Mouse (Mus musculus) neural tube, embryonic 14.5 days (tissue): Measurements from ENCODE around the gene Cars. TPM values are rescaled to one million over a fixed set of nuclear protein-coding genes. Genes with fewer than 3 reads are reported as not detected.

Experiments used
- ATAC-seq: fragments of 200-750 bp; cut with Nextera tagmentation; 2 replicates; pipeline ENCODE4 v1.8.0; 2017; ENCODE audit warnings: low read depth, mild to moderate bottlenecking, moderate TSS enrichment, moderate library complexity
- H3K27ac ChIP-seq: fragments of 300-500 bp; sonication (generic); 2 replicates; pipeline ENCODE4 v1.5.1; 2014; ENCODE audit warnings: low read depth, mild to moderate bottlenecking, control low read depth, low read length, moderate library complexity, mixed read lengths
- H3K27me3 ChIP-seq: fragments of 300-500 bp; sonication (generic); 2 replicates; pipeline ENCODE4 v1.6.1; 2014; ENCODE audit warnings: low read length; ENCODE audit not compliant: control insufficient read depth, insufficient read depth
- H3K36me3 ChIP-seq: fragments of 300-500 bp; sonication (generic); 2 replicates; pipeline ENCODE4 v1.6.1; 2014; ENCODE audit warnings: low read length, mixed read lengths; ENCODE audit not compliant: control insufficient read depth, insufficient read depth
- H3K4me1 ChIP-seq: fragments of 300-500 bp; sonication (generic); 2 replicates; pipeline ENCODE4 v1.6.1; 2014; ENCODE audit warnings: low read length; ENCODE audit not compliant: control insufficient read depth, insufficient read depth
- H3K4me2 ChIP-seq: fragments of 300-500 bp; sonication (generic); 2 replicates; pipeline ENCODE4 v1.6.1; 2014; ENCODE audit warnings: mild to moderate bottlenecking, low read depth, low read length, control low read depth
- H3K4me3 ChIP-seq: fragments of 300-500 bp; sonication (generic); 2 replicates; pipeline ENCODE4 v1.5.1; 2014; ENCODE audit warnings: low read depth, low read length, control low read depth, mixed read lengths
- H3K9ac ChIP-seq: fragments of 300-500 bp; sonication (generic); replicated peaks from 2 replicates; pipeline ENCODE4 v1.6.1; 2014; ENCODE audit warnings: low read depth, mild to moderate bottlenecking, control low read depth, low read length, mixed read lengths
- H3K9me3 ChIP-seq: fragments of 300-500 bp; sonication (generic); 2 replicates; pipeline ENCODE4 v1.6.1; 2016; ENCODE audit warnings: low read length; ENCODE audit not compliant: control insufficient read depth
- WGBS: fragments of 180-500 bp; shearing (Covaris S2); extraction: QIAGEN DNeasy Blood & Tissue Kit; methylation state at CpG from one replicate; pipeline ENCODE4 v1.1.7; 2014; 5-methylcytosine and 5-hydroxymethylcytosine counted together
- microRNA-seq: library from miRNA; unstranded; fragments of <30 nt; microRNA quantifications from one replicate; pipeline ENCODE4, GENCODE M21; 2016
- polyA plus RNA-seq: library from polyadenylated mRNA; unstranded; fragments of >200 nt; fragmentation: Nextera tagmentation; extraction: Ambion mirVana; gene quantifications from 2 replicates; pipeline ENCODE4 v1.2.1, GENCODE M21; 2014

The Cars gene
- polyA plus RNA-seq, 1 experiment from 2014 or later = 65.0 TPM

GRCm38 (mm10) chr7:143511335-143511712, 88.6 kb downstream of the Cars start:
- Histone ChIP-seq H3K27ac (no peak overlapping the region), H3K9me3 (no peaks in the 10 kb centered on the region), H3K36me3 (peaks cover 30% of the 10 kb centered on the region), H3K4me3 (no peak overlapping the region), H3K27me3 (no peaks in the 10 kb centered on the region), H3K9ac (no peak overlapping the region), H3K4me1 (no peaks in the 10 kb centered on the region), H3K4me2 (no peak overlapping the region)
- ATAC-seq = no peak

GRCm38 (mm10) chr7:143510593-143511334, 89.1 kb downstream of the Cars start:
- 94% methylated on average over 3 of the region's 3 CpGs for WGBS
- H3K27ac ChIP-seq = no peak overlapping the region
- H3K27me3 ChIP-seq = no peaks in the 10 kb centered on the region
- no peak overlapping the region for H3K4me2 ChIP-seq
- peaks cover 25% of the 10 kb centered on the region for H3K36me3 ChIP-seq
- H3K4me1 ChIP-seq = no peaks in the 10 kb centered on the region
- no peaks in the 10 kb centered on the region for H3K9me3 ChIP-seq
- H3K9ac ChIP-seq = no peak overlapping the region
- no peak overlapping the region for H3K4me3 ChIP-seq
- ATAC-seq = no peak

- WGBS = 89% methylated on average over 1 of the region's 1 CpGs
- H3K27ac ChIP-seq = no peak overlapping the region
- H3K4me3 ChIP-seq = no peak overlapping the region
- no peak overlapping the region for H3K9ac ChIP-seq
- peaks cover 18% of the 10 kb centered on the region for H3K36me3 ChIP-seq
- no peak overlapping the region for H3K4me2 ChIP-seq
- H3K9me3 ChIP-seq = no peaks in the 10 kb centered on the region
- no peaks in the 10 kb centered on the region for H3K4me1 ChIP-seq
- no peak for ATAC-seq
- peaks cover 5% of the 10 kb centered on the region for H3K27me3 ChIP-seq
Measured at GRCm38 (mm10) chr7:143509566-143509965, 90.3 kb downstream of the Cars start.

Small RNA genes lying within 50 kb of the gene (microRNA-seq; reads per million reads assigned to microRNA genes)
- gene Mir7064 = 1.1 reads per million

Other genes starting within 250 kb of the Cars start
- 252 and 338 TPM in 2 replicates for gene Cdkn1c, start 139.0 kb downstream of the Cars start, polyA plus RNA-seq
- 0.31 and 0.63 TPM in 2 replicates for gene Slc22a18, start 126.4 kb downstream of the Cars start, polyA plus RNA-seq
- gene Phlda2, start 96.9 kb downstream of the Cars start, polyA plus RNA-seq = not detected in 2 replicates
- gene Nap1l4, start 51.0 kb downstream of the Cars start, polyA plus RNA-seq = 154 and 165 TPM in 2 replicates
- gene Tnfrsf26, start 28.6 kb upstream of the Cars start, polyA plus RNA-seq = 0.17 TPM in 1 of 2 replicates, not detected in the other
- gene Tnfrsf22, start 49.6 kb upstream of the Cars start, polyA plus RNA-seq = 3.2 and 5.7 TPM in 2 replicates
- 0.98 and 1.3 TPM in 2 replicates for gene Tnfrsf23, start 85.8 kb upstream of the Cars start, polyA plus RNA-seq
- 33.3 and 35.5 TPM in 2 replicates for gene Osbpl5, start 156.9 kb upstream of the Cars start, polyA plus RNA-seq
- gene Mrgprg, start 166.9 kb upstream of the Cars start, polyA plus RNA-seq = not detected in 2 replicates
- gene Mrgpre, start 184.4 kb upstream of the Cars start, polyA plus RNA-seq = 7.4 and 8.4 TPM in 2 replicates
- 5.3 and 6.7 TPM in 2 replicates for gene Nadsyn1, start 222.8 kb upstream of the Cars start, polyA plus RNA-seq
- 57.4 and 60.4 TPM in 2 replicates for gene Dhcr7, start 223.1 kb upstream of the Cars start, polyA plus RNA-seq